Mouse (Mus musculus) midbrain, embryonic 14.5 days (tissue): ENCODE results near the gene Ddi1. TPM values are rescaled to one million over a fixed set of nuclear protein-coding genes. Genes with fewer than 3 reads are reported as not detected.

Source experiments
- polyA plus RNA-seq: library from polyadenylated mRNA; unstranded; fragments of >200 nt; fragmentation: Nextera tagmentation; extraction: Ambion mirVana; gene quantifications from 2 replicates; pipeline ENCODE4 v1.2.1, GENCODE M21; 2014

Ddi1 gene
- polyA plus RNA-seq, 1 experiment from 2014 or later = 0.03 TPM

Other genes with a start within 250 kb of the Ddi1 start
- gene Pdgfd, start 101.3 kb downstream of the Ddi1 start, polyA plus RNA-seq = 1.6 and 2.1 TPM in 2 replicates